Mouse (Mus musculus): ENCODE results near the gene Rhbdl2.
A peak's percentile ranks its signal among the peaks of the same experiment; 100 is the strongest.

Rhbdl2 gene

DNA sequence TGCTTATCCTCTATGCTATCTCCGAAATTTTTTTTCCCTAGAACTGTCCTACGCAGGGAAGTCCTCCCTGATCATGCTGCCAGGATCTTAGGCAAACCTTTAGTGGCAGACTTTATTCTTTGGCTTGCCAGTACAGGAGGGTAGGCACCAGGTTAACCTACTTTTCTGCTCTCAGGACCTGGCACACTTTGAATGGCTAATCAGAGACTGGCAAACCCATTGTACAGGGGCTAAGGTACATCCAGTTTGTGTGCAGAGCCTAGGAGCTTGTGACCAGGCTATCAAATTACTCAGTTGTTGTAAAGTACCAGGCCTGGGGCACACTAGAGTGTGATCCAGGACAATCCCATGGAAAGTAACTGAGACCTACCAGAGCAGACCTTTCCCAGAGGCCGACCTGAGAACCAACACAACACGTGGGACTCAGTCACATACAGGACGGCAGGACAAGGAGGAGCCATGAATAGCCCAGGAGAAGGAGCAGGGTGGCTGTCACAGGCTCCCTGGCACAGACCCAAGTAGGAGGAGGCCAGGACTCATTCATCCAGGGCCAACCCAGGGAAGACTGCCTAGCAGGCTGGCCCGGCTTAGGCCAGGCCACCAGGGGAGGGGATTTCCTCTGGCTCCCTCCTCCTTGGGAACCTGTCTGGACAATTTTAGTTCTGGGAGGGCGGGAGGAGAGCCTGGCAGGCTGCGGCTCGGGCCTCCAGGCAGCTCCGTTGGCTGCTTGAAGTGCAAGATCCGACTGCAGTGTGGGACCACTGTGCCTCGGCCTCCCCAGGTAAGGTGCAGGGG, at the start of gene Rhbdl2:
Gene Rhbdl2 (plus strand): TSS at position 684 of the 795 bp plus-strand sequence.
- DNase-seq (ENCODE audit: low spot score): peak; percentile 15

DNA sequence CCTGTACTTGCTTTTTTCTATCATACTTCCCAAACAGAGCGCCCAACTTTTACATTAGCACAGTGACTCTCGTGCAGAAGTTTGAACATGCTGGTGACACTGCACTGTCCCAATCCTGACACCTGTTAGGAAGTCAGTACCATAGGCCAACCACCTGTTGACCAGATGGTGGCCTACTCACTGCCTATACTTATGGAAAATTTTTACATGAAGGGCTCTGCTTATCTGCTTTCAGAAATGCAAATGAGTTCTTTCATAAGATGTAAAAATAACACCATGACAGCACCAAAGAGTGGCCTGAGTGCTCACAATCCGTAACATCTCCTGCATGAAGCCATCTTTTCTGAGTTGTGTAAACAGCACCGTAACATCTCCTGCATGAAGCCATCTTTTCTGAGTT, 49.0 kb upstream of the Rhbdl2 start:
- no peak for DNase-seq (ENCODE audit: low spot score)

DNA sequence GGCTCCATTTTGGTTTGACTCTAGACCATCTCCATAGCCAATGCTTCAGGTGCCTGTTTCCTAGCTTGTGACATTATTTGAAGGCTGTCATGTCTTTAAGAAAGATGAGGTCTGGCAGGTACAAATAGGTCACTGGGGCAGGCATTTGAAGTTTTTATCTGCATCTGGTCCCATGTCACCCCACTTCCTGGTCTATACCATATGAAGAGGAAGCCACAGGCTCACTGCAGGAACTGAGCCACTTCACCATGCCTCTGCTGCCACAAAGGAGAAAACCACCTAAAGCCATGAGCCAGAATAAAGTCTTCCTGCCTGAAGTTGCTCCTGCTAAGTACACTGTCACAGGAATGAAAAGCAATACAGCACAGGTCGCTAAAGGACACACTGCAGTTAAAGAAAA, 44.8 kb upstream of the Rhbdl2 start:
- no peak for DNase-seq (ENCODE audit: low spot score)

DNA sequence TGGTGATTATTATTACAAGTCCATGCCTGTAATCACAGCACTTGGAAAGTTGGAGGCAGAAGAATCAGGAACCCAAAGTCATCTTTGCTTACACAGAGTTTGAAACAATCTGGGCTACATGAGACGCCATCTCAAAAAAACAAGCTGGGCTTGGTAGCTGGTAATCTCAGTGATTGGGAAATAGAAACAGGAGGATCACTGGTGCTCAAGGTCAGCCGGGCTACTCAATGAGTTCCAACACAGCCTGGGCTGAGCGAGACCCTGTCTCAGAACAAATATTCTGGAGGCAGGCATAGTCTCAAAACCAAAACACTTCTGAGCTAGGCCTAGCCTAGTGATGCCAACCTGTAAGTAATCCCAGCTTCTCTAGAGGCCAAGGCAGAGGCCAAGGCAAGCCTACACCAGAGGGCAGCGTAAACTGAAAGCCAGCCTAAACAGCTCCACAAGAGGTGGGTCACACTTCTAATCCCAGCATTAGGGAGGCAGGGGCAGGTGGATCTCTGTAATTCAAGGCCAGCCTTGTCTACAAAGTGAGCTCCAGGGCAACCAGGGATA, 42.4 kb upstream of the Rhbdl2 start:
- no peak for DNase-seq (ENCODE audit: low spot score)

DNA sequence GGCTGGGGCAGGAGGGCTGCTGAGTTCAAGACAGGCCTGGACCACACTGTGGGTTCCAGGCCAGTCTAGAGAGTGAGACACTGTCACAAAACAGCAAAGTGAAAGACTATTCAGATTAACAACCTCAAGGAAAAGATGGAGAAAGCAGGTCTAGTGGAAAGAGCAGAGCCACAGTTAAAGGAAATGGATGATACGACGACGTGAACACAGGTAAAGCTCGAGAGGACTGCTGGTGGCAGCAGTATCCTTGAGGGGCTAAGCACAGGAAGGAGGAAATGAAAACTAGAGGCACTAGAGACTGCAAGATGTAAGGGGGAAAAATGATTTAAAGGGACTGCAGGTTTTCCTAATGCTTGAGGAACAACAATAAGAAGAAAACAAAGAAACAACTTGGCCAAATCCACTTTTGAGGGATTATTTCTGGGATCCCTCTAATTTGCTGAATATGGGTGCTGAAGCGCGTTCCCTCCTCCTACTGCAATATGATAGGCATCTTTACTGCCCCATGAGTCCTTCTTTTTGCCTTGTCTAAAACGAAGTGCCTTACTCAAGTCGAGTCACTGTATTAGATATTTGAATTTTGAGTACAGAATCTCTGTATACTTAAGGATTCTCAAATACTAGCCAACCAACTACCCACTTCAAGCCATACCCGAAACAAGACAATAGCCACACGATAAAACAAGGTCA, 38.8 kb upstream of the Rhbdl2 start:
- no peak for DNase-seq (ENCODE audit: low spot score)

DNA sequence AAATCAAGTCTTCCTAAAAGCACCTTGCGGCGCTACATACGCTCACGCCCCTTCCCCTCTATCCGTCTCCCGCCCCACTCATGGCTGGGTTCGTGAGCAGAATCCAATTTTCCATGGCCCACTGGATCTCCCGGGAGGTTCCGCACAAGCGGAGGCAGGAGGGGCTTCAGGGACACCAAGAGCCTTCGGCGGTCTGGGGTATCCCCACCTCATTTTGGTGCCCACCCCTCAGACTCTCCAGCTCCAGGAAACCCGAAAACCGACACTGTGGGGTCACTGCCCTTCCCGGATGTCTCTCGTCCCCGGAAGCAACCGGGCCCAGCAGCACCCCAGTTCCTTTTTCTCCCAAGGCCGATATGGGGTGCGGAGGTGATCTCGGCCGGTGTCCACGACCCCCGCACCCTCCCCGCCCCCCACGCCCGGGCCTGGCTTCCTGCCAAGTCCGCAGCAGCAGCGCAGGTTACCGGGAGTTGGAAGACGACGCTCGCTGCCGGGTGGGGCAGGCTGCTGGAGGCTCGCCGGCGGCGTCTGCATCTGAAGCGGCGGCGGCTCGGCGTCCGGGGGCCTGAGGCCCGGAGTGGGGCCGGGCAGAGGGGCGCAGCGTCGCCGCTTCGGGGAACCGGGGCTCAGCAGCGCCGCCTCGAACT, 38.1 kb upstream of the Rhbdl2 start:
- peak; percentile 18 for DNase-seq (ENCODE audit: low spot score)

DNA sequence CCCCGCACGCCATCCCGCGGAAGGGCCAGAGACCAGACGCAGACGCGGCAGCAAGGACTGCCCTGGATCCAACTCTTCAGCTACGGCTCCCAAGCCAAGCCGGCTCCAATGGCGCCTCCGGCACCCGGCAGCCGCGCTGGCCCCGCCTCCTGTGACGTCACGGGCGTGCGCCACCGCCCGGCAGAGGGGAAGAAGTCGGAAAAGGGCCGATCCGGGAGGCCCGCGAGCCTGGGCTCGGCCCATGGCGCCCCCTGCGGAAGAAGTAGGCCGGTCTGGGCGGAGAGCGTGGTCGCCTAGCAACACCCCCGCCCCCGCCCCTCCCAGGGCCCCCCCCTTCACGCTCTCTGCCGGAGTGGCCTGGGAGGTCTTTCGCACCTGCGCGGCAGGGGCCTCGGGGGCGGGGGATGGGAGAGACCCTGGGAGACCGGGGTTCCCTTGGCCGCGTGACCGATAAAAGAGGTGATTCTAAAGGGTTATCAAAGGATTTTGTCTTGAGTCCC, 37.5 kb upstream of the Rhbdl2 start, which contains the start of gene Akirin1:
Gene Akirin1 (minus strand): TSS at position 194 of the 500 bp plus-strand sequence.
- peak; percentile 96 for DNase-seq (ENCODE audit: low spot score)

DNA sequence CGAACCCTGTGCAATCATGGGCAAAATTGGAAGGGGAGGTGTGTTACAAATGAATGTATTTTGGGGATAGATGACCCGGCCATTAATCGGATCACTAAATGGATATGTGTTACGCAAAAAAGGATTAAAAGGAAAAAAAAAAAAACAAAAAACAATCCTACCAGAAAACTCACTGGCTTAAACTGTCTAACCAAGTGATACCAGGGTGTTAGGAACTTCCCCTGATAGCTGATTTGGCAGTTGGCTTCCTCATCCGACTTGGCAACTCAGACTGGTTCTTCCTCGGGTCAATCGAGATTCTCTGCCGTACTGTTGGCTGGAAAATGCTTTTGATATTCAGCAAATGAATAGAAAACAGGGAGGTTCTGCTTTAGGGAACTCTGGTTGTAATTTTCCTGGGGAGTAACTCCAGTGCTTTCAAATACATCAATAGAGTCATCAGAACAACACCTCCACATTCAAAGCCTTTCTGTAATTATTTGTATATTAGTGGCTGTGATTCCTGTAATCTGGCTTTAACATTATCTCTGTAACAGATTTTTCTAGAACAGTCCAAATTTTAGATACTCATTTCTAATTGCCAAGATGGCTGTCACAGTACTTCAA, 36.9 kb upstream of the Rhbdl2 start:
- DNase-seq (ENCODE audit: low spot score): peak; percentile 26

DNA sequence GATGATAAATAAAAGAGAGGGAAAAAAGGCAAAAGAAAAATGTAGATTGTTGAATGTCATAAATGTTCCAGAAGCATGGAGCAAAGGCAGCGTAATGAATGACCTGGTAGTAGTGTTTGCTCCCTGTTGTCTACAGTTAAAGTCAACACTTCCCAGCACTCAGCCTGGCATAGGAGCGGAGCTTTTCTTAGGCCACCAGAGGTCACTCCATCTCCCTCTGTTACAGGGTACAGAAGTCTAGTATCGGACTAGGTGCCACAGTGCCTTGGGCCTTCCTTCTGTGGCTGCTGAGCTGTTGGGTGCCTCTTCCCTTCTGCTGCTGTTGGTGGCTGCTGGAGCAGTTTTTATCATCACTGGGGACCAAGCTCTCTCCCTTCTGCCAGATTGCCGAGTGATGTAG, 29.4 kb upstream of the Rhbdl2 start:
- peak; percentile 42 for DNase-seq (ENCODE audit: low spot score)

DNA sequence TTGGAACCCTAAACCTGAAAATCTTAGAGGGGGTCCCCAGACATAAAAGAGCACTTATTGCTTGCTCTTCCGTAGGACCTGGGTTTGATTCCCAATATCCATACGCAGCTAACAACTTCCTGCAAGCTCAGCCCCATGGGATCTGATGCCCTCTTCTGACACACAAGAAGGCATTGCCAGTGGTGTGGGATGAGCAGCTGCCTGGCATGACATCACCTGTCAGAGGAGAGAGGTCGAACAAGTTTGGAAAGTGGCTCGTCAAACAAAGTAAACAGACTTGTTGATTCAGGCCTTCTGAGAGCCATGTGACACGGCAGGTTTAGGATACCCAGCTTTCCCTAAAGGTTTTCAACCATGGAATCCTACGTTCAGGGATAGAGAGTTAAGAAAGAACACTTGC, 22.6 kb upstream of the Rhbdl2 start:
- no peak for DNase-seq (ENCODE audit: low spot score)

DNA sequence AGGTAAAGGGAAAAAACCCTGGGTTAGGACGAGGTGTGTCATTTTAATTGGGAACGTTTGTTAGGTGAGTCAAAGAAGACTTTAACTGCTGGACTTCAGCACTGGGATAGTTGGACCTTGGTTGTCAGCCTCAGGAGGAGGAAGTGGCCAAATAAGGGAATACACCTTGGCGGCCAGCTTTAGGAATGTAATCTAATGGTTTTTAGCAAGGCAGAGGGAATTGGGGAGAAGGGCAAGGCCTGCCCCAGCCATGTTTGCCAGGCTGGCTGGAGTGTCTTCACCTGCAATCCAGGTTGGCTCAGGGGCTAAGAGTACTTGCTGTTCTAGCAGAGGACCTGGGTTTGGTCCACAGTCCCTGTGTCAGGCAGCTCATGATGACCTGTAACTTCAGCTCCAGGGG, 19.9 kb upstream of the Rhbdl2 start:
- DNase-seq (ENCODE audit: low spot score): no peak

DNA sequence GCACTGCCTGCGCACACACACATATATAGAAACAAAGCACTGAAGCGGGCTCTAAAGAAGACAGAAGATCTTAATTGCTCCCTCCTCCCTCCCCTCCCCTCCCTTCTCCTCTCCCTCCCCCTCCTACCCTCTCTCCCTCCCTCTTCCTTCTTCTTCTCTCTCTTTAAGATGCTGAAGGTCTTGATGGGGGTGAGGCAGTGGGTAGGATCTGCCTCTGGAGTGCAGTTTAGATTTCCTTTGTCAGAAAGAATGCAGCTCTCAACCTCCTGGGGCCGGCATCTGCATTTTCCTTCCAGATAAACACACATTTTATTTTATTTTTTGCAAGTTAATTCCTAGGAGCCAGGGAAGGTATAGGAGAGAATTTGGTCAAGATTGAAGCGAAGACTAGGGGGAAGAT, 19.4 kb upstream of the Rhbdl2 start:
- no peak for DNase-seq (ENCODE audit: low spot score)

DNA sequence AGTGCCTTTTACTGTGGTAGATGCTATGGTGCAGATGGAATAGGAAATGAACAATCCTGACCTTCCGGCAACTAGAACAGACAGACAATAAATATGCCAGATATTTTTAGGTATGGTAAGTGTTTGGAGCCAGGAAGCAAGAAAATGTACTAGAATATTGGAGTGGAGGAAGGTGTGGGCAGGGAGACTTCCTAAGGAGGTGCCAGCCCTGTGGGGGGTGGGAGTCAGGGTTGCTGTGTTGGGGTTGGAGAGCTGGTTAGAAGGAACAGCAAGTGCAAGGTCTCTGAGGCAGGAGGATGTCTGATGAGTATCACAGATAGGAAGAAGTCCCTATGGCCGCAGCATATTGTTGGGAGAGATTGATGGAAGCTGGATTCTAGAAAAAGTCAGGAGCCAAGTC, 5.0 kb downstream of the Rhbdl2 start:
- DNase-seq (ENCODE audit: low spot score): no peak

DNA sequence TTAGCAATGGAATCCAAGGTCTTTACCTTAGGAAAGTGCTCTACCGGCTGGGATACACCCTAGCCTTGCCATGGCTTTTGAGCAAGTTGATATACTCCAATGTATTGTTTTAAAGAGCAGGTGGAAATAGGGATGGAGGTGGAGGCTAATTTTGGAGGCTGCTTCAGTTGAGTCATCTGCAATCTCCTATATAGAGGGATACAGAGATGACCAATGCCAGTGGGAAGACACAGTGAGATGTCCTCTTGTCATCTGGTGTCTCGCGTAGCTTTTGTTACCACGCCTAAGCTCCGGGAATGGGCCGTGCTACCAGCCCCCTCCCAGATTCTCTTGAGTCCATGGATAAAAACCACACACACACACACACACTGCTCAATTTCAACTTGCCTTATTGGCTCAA, 5.5 kb downstream of the Rhbdl2 start:
- DNase-seq (ENCODE audit: low spot score): no peak

DNA sequence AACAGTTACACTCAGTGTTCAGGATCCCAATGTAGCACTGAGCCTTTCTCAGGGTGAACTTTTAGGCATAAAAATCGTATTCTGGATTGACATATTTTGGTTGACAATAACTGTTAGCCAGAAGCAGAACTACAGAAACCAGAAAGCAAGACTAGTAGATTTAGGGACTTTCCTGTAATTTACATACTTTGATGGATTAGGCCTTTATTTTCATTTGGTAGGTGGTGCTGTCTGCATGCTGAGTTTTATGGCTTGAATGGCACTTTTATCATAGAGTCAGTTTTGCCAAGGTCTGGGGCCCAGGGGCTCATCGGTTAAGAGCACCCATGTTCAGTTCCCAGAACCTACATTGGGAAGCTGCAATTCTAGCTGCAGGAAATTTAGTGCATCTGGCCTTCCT, 7.4 kb downstream of the Rhbdl2 start:
- DNase-seq (ENCODE audit: low spot score): no peak

DNA sequence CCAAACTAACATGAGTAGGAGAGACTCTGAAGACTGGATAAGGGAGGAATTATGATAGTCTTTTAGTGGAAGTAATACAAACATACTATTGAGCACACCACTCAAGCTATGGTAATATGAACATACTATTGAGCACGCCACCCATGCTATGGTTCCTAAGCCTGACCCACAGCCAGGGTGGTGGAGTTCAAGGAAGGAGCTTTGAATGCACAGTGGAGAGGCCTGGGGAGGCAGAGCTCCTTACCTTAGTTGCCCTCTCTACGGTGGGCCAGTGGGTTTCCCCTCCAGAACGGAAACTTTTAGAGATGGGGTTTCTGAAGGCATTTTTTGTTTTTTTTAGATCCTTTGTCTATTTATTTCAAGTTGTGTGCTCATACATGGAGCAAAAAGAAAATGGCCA, 9.7 kb downstream of the Rhbdl2 start:
- no peak for DNase-seq (ENCODE audit: low spot score)

DNA sequence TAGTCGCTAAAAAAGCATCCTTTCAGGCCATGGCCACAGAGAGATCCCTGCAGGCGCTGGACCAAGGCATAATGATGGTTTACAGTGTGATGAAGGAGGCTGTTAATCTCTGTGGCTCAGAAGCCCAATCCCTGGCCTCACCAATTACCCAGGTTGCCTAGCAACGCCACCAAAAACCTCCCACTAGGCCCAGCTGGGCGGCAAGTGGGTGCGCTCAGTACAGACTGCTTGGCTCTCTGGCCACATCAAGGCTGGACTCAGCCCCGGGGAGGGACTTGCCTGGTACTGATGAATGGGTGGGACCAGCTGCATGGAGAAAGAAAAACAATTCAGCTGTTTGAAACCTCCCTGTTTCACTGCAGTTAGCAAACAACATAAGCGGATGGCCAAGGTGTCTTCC, 10.2 kb downstream of the Rhbdl2 start:
- DNase-seq (ENCODE audit: low spot score): peak; percentile 45

DNA sequence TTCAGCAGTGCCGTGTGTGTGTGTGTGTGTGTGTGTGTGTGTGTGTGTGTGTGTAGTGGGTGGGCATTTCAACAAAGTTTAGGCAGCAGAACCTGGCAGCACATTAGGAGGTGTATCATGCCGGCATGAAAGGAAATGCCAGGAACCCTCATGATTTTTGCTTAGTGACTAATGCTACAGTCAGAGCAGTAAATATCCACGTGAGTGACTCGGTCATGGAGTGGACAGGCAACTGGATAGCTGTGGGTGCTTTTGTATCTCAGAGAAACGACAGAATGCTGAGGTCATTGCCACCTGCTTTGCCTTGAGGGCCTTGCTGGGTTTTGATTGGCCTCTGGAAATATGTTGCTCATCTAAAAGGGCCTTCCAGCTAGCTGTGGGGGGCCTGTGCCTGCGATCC, 16.0 kb downstream of the Rhbdl2 start:
- DNase-seq (ENCODE audit: low spot score): no peak

DNA sequence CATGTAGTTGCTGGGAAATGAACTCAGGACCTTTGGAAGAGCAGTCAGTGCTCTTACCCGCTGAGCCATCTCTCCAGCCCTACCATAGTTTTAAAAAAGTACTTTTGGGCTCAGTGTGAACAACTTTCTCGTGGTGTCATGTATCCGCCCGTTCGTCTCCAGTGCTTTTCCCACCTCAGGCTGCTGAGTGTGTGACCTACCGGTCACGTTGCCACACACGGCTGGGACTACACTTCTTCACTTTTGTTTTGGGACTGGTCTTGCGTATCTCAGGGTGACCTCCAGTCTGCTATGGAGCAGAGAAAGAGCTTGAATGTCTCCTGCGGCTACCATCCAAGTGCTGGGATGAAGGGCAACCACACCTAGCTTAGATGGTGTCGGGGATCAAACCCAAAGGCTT, 20.6 kb downstream of the Rhbdl2 start:
- DNase-seq (ENCODE audit: low spot score): no peak

DNA sequence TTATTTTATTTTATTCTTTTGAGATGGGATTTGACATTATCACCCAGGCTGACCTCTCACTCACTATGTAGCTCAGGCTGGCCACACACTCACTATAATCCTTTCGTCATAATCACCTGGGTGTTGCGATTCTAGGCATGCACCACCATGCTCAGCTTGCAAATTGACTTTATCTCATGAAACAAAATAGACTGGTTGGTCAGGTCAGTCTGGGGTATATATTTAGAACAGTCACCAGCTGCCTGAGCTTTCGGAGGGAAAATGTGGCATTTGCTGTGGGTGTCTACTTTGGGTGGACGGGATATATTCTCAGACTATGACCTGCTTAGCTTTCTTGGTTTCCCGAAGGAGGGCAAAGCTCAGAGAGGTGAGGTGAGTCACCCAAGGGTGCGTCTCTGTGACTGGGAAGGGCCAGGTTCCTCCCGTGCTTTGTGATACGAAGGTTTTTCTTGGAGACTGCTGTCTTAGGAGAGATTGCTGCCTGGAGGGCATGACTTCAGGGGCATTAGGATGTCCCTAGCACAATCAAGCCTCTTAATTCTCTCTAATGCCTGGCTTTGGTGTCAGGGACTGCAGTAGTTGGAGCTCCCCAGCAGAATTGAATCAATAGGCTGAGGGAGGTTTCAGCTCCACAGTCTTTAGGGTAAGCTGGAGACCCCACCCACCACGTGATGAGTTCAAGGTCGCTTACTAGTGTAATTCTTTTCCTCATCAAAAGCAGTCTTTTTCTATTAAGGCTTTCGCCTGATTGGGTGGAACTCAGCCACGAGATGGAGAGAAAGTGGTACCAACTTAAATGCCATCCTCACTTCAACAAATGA, 23.0 kb downstream of the Rhbdl2 start:
- DNase-seq (ENCODE audit: low spot score): no peak

DNA sequence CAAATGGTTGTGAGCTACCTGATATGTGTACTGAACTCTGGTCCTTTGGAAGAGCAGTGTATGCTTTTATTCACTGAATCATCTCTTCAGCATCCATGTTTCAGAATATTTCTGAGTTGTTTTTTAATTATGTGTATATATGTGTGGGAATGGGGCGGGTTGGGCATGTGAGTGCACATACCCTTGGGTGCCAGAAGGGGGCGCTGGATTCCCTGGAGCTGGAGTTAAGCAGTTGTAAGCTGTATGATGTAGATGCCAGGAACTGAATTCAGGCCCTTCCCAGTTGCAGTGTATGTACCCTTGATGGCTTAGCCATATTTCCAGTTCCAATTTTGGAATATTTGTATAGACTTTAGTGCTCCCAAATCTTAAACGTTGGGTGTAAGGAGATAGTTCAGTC, 24.9 kb downstream of the Rhbdl2 start:
- DNase-seq (ENCODE audit: low spot score): no peak

Data from embryo, embryonic 10 days (tissue).